Mouse (Mus musculus) MEL (cell line): Measurements from ENCODE around the gene Fuom. TPM values are rescaled to one million over a fixed set of nuclear protein-coding genes. Genes with fewer than 3 reads are reported as not detected.
"Not testable (repeated sequence)": the region's sequence is repeated elsewhere in the genome, so short reads cannot be mapped to it uniquely, and the experiment has no call there.

Source experiments
- DNase-seq: peaks from one replicate; pipeline ENCODE4 v3.0.0; 2011; ENCODE audit warnings: low read depth, low spot score
- H3K27ac ChIP-seq: 2 replicates; pipeline ENCODE4 v1.5.1; 2012; ENCODE audit warnings: low read depth, mild to moderate bottlenecking, control low read depth, low read length, moderate library complexity; ENCODE audit not compliant: control insufficient read depth
- H3K27me3 ChIP-seq, 2 experiments: fragments of 150-350 bp in 1 of 2; sonication (generic) in 1 of 2; 2 replicates each; pipeline ENCODE4 v1.6.1; 2012; ENCODE audit warnings: low read length in 2 of 2, mild to moderate bottlenecking in 2 of 2, improper control_type of control experiment in 1 of 2, moderate library complexity in 1 of 2; ENCODE audit not compliant: insufficient read depth in 2 of 2, control insufficient read depth in 1 of 2
- H3K36me3 ChIP-seq, 2 experiments: 2 replicates each; pipeline ENCODE4 v1.6.1; 2012 to 2014; ENCODE audit warnings: low read length in 2 of 2, improper control_type of control experiment in 1 of 2, inconsistent platforms in 1 of 2, mild to moderate bottlenecking in 1 of 2; ENCODE audit not compliant: insufficient read depth in 2 of 2, control insufficient read depth in 1 of 2
- H3K4me1 ChIP-seq, 2 experiments: fragments of 150-350 bp in 1 of 2; sonication (generic) in 1 of 2; 2 replicates each; pipeline ENCODE4 v1.6.1; 2012; ENCODE audit warnings: low read length in 2 of 2, improper control_type of control experiment in 1 of 2, mild to moderate bottlenecking in 1 of 2; ENCODE audit not compliant: insufficient read depth in 2 of 2, control insufficient read depth in 1 of 2
- H3K4me3 ChIP-seq, 2 experiments: fragments of 150-350 bp in 1 of 2; sonication (generic) in 1 of 2; 2 replicates each; pipeline ENCODE4 v1.5.1; 2012; ENCODE audit warnings: low read depth in 2 of 2, low read length in 2 of 2, mild to moderate bottlenecking in 2 of 2, moderate library complexity in 2 of 2, control low read depth in 1 of 2, improper control_type of control experiment in 1 of 2; ENCODE audit not compliant: control insufficient read depth in 1 of 2, insufficient read depth in 1 of 2
- H3K79me2 ChIP-seq: 2 replicates; pipeline ENCODE4 v1.6.1; 2012; ENCODE audit warnings: mild to moderate bottlenecking, low read length, moderate library complexity; ENCODE audit not compliant: control insufficient read depth, poor library complexity, insufficient read depth
- H3K9ac ChIP-seq: 2 replicates; pipeline ENCODE4 v1.6.1; 2012; ENCODE audit warnings: low read depth, mild to moderate bottlenecking, control low read depth, low read length, moderate library complexity; ENCODE audit not compliant: control insufficient read depth, poor library complexity, severe bottlenecking
- H3K9me3 ChIP-seq: fragments of 150-350 bp; sonication (generic); replicated peaks from 2 replicates; pipeline ENCODE4 v1.6.1; 2012; ENCODE audit warnings: mild to moderate bottlenecking, low read length, improper control_type of control experiment, moderate library complexity; ENCODE audit not compliant: insufficient read depth
- BHLHE40 ChIP-seq: IDR thresholded peaks from 2 replicates; pipeline ENCODE4 v1.6.1; 2012; ENCODE audit warnings: low read depth, mild to moderate bottlenecking, inconsistent platforms, low read length, improper control_type of control experiment, borderline replicate concordance
- CHD1 ChIP-seq: IDR thresholded peaks from 2 replicates; pipeline ENCODE4 v1.6.1; 2012; ENCODE audit warnings: low read depth, mild to moderate bottlenecking, inconsistent platforms, low read length, improper control_type of control experiment
- CTCF ChIP-seq, 3 experiments: IDR thresholded peaks in 2 of 3; conservative IDR thresholded peaks in 1 of 3; 2 replicates each; pipeline ENCODE4 v1.5.1; 2011 to 2012; ENCODE audit warnings: low read length in 3 of 3, low read depth in 2 of 3, mild to moderate bottlenecking in 2 of 3, improper control_type of control experiment in 1 of 3, inconsistent platforms in 1 of 3, mixed read lengths in 1 of 3, moderate library complexity in 1 of 3; ENCODE audit not compliant: control insufficient read depth in 1 of 3, insufficient read depth in 1 of 3, poor library complexity in 1 of 3, severe bottlenecking in 1 of 3
- EP300 ChIP-seq, 2 experiments: IDR thresholded peaks; 2 replicates each; pipeline ENCODE4 v1.6.1; 2011; ENCODE audit warnings: improper control_type of control experiment in 2 of 2, low read length in 2 of 2, low read depth in 1 of 2, mild to moderate bottlenecking in 1 of 2
- ETS1 ChIP-seq: IDR thresholded peaks from 2 replicates; pipeline ENCODE4 v1.6.1; 2012; ENCODE audit warnings: low read depth, mild to moderate bottlenecking, inconsistent platforms, low read length, improper control_type of control experiment, moderate library complexity
- GATA1 ChIP-seq: IDR thresholded peaks from 2 replicates; pipeline ENCODE4 v1.6.1; 2011; ENCODE audit warnings: low read depth, low read length, improper control_type of control experiment
- JUND ChIP-seq: IDR thresholded peaks from 2 replicates; pipeline ENCODE4 v1.6.1; 2011; ENCODE audit warnings: low read depth, mild to moderate bottlenecking, improper control_type of control experiment, low read length
- MAX ChIP-seq: IDR thresholded peaks from 2 replicates; pipeline ENCODE4 v1.6.1; 2011; ENCODE audit warnings: low read length, improper control_type of control experiment
- MYB ChIP-seq: IDR thresholded peaks from 2 replicates; pipeline ENCODE4 v1.6.1; 2011; ENCODE audit warnings: mild to moderate bottlenecking, low read depth, low read length, improper control_type of control experiment
- POLR2A ChIP-seq, 2 experiments: IDR thresholded peaks; 2 replicates each; pipeline ENCODE4 v1.6.1; 2011 to 2012; ENCODE audit warnings: low read length in 2 of 2, mild to moderate bottlenecking in 2 of 2, control low read depth in 1 of 2, improper control_type of control experiment in 1 of 2, low read depth in 1 of 2, moderate library complexity in 1 of 2; ENCODE audit not compliant: control insufficient read depth in 1 of 2, insufficient read depth in 1 of 2, poor library complexity in 1 of 2
- POLR2AphosphoS2 ChIP-seq: IDR thresholded peaks from 2 replicates; pipeline ENCODE4 v1.6.1; 2011; ENCODE audit warnings: low read length, improper control_type of control experiment
- RAD21 ChIP-seq: IDR thresholded peaks from 2 replicates; pipeline ENCODE4 v1.6.1; 2011; ENCODE audit warnings: mild to moderate bottlenecking, low read depth, low read length, improper control_type of control experiment
- RCOR1 ChIP-seq: IDR thresholded peaks from 2 replicates; pipeline ENCODE4 v1.6.1; 2012; ENCODE audit warnings: low read depth, mild to moderate bottlenecking, inconsistent platforms, low read length, improper control_type of control experiment
- SIN3A ChIP-seq: IDR thresholded peaks from 2 replicates; pipeline ENCODE4 v1.6.1; 2012; ENCODE audit warnings: low read length, improper control_type of control experiment, inconsistent platforms
- TAL1 ChIP-seq: IDR thresholded peaks from 2 replicates; pipeline ENCODE4 v1.6.1; 2012; ENCODE audit warnings: mild to moderate bottlenecking, inconsistent platforms, low read length, moderate library complexity, mixed read lengths
- TCF12 ChIP-seq: IDR thresholded peaks from 2 replicates; pipeline ENCODE4 v1.6.1; 2014; ENCODE audit warnings: low read depth, mild to moderate bottlenecking, inconsistent platforms, low read length, improper control_type of control experiment, moderate library complexity
- polyA plus RNA-seq, 2 experiments: library from polyadenylated mRNA; stranded (reverse) in 1 of 2; unstranded in 1 of 2; fragments of >175 nt in 1 of 2; fragments of >200 nt in 1 of 2; gene quantifications; 2 replicates each; pipeline versions ENCODE4 v1.2.1 to v1.2.4; 2012; ENCODE audit warnings: low replicate concordance in 2 of 2, low read depth in 1 of 2; ENCODE audit not compliant: insufficient read length in 2 of 2, insufficient read depth in 1 of 2, missing spikeins in 1 of 2
- total RNA-seq: library from RNA; depleted of rRNA; stranded (reverse); fragments of 300-350 nt; gene quantifications from 2 replicates; pipeline ENCODE4 v1.2.3, GENCODE M21; 2012

Fuom gene
- total and polyA plus RNA-seq, 3 experiments, result 1.1 to 10.9 TPM; not detected in 1

- Histone ChIP-seq H3K4me1 (peaks cover 0 to 21% of the 10 kb centered on the region in 2 experiments; a peak in 2 of 4 replicates), H3K27ac (no peak overlapping the region), H3K9me3 (no peaks in the 10 kb centered on the region), H3K36me3 (peaks cover 0 to 16% of the 10 kb centered on the region in 2 experiments; a peak in 2 of 4 replicates), H3K4me3 (no peak overlapping the region), H3K79me2 (peaks cover 2% of the 10 kb centered on the region; the same call in 1 of the 2 replicates), H3K27me3 (no peaks in the 10 kb centered on the region), H3K9ac (no peak overlapping the region)
- TF ChIP-seq MYB (no peak), MAX (no peak), POLR2A (IDR thresholded peaks at IDR 0.05; ENCODE audit: control insufficient read depth in 1 of 2, insufficient read depth in 1 of 2, low read depth in 1 of 2, low read length in 2 of 2, poor library complexity in 1 of 2) (no peak), CHD1 (no peak), POLR2AphosphoS2 (no peak), BHLHE40 (no peak), RAD21 (no peak), TAL1 (no peak), CTCF (IDR thresholded peaks at IDR 0.05 in 2 of 3, conservative IDR thresholded peaks at IDR 0.05 in 1 of 3; ENCODE audit: control insufficient read depth in 1 of 3, insufficient read depth in 1 of 3, low read depth in 2 of 3, low read length in 3 of 3, poor library complexity in 1 of 3, severe bottlenecking in 1 of 3) (no peak), JUND (no peak)
- peak; percentile 39 for DNase-seq
Measured at GRCm38 (mm10) chr7:140135106-140135770, 33.0 kb upstream of the Fuom start.

DNA sequence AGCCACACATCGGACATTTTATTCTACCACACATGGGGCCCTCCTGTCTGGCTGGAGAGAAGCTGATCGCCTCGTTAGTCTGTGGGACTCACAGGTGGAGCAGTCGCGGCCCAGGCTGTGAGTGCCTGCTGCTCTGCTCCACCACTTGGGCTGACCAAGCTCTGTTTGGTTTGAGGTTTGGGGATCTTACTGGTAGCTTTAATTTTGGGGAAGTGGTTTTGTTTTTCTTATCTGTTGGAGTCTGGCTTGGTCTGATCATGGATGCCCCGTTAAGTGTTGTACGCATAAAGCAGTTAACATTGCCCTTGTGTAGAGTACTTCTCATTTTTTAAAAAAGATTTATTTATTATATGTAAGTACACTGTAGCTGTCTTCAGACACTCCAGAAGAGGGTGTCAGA, 31.8 kb upstream of the Fuom start:
- peaks cover 0 to 16% of the 10 kb centered on the region in 2 experiments; a peak in 2 of 4 replicates for H3K36me3 ChIP-seq
- H3K27ac ChIP-seq, H3K27me3 ChIP-seq, H3K4me3 ChIP-seq, H3K9ac ChIP-seq, H3K79me2 ChIP-seq, H3K9me3 ChIP-seq: not testable (repeated sequence)
- peaks cover 0 to 21% of the 10 kb centered on the region in 2 experiments; a peak in 2 of 4 replicates for H3K4me1 ChIP-seq
- TF ChIP-seq ETS1, result peak; percentile 48; the same call in 1 of the 2 replicates
- peak; percentile 79 for TF ChIP-seq TCF12
- peak; percentile 81 to 83 for TF ChIP-seq EP300 (IDR thresholded peaks at IDR 0.05; ENCODE audit: low read depth in 1 of 2, low read length in 2 of 2)
- TF ChIP-seq SIN3A, result peak; percentile 58; the same call in 1 of the 2 replicates
- peak; percentile 92 for TF ChIP-seq RCOR1
- peak; percentile 83 for TF ChIP-seq GATA1
- peak; percentile 51 for TF ChIP-seq TAL1
- peak; percentile 69 for DNase-seq

DNA sequence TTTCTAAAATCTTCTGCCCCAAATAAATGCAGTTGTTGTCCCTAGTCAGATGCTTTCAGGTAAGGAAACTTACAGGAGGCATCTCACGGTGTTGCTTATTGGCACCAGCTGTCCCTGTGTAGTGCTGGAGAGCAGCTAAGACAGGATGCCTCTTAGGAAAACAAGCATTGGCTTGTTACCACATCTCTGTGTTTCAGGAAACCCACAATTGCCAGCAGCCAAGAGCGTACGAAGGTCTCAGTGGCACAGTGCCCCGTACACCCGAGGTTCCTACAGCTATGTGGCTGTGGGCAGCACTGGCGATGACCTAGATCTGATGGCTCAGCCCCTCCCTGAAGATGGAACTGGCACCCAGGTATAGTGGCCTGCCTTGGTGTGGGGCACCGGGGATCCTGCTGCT, 29.9 kb upstream of the Fuom start:
- not testable (repeated sequence) for H3K79me2 ChIP-seq, DNase-seq, H3K9ac ChIP-seq, H3K4me3 ChIP-seq, H3K9me3 ChIP-seq, H3K27me3 ChIP-seq, H3K27ac ChIP-seq
- peaks cover 0 to 16% of the 10 kb centered on the region in 2 experiments; a peak in 2 of 4 replicates for H3K36me3 ChIP-seq
- peaks cover 0 to 21% of the 10 kb centered on the region in 2 experiments; a peak in 2 of 4 replicates for H3K4me1 ChIP-seq
